Mouse (Mus musculus): Measurements from ENCODE around the gene Gdnf.

Gene Gdnf

GRCm38 (mm10) chr15:7810556-7811252 lies at the start of gene Gdnf:
TSS of gene Gdnf (plus strand) at chr15:7810846.
- DNase-seq (ENCODE audit: low spot score in 2 of 2) = no peak

GRCm38 (mm10) chr15:7767166-7767565 lies 43.5 kb upstream of the Gdnf start:
- DNase-seq (ENCODE audit: low spot score in 2 of 2) = no peak

GRCm38 (mm10) chr15:7772983-7773382 lies 37.7 kb upstream of the Gdnf start:
- no peak for DNase-seq (ENCODE audit: low spot score in 2 of 2)

- DNase-seq (ENCODE audit: low spot score in 2 of 2) = no peak
These were observed 29.1 kb upstream of the Gdnf start for GRCm38 (mm10) chr15:7781517-7781916.

GRCm38 (mm10) chr15:7809841-7810391 lies 730 bp upstream of the Gdnf start:
- no peak for DNase-seq (ENCODE audit: low spot score in 2 of 2)

GRCm38 (mm10) chr15:7811253-7811625 lies 593 bp downstream of the Gdnf start:
- DNase-seq (ENCODE audit: low spot score in 2 of 2) = no peak

GRCm38 (mm10) chr15:7811856-7812733 lies 1.4 kb downstream of the Gdnf start:
- DNase-seq (ENCODE audit: low spot score in 2 of 2) = no peak

- DNase-seq (ENCODE audit: low spot score in 2 of 2) = peak; percentile 39 to 50
These were observed 2.4 kb downstream of the Gdnf start for GRCm38 (mm10) chr15:7812872-7813530.

GRCm38 (mm10) chr15:7813531-7814370 lies 3.1 kb downstream of the Gdnf start:
- DNase-seq (ENCODE audit: low spot score in 2 of 2) = no peak

- no peak for DNase-seq (ENCODE audit: low spot score in 2 of 2)
These were observed 3.7 kb downstream of the Gdnf start for GRCm38 (mm10) chr15:7814371-7814680.

- no peak for DNase-seq (ENCODE audit: low spot score in 2 of 2)
These were observed 4.3 kb downstream of the Gdnf start for GRCm38 (mm10) chr15:7814917-7815316.

GRCm38 (mm10) chr15:7815521-7815944 lies 4.9 kb downstream of the Gdnf start:
- no peak for DNase-seq (ENCODE audit: low spot score in 2 of 2)

GRCm38 (mm10) chr15:7823886-7824285 lies 13.2 kb downstream of the Gdnf start:
- no peak for DNase-seq (ENCODE audit: low spot score in 2 of 2)

- DNase-seq (ENCODE audit: low spot score in 2 of 2) = no peak
These were observed 14.9 kb downstream of the Gdnf start for GRCm38 (mm10) chr15:7825530-7825929.

GRCm38 (mm10) chr15:7835404-7835803 lies 24.8 kb downstream of the Gdnf start:
- DNase-seq (ENCODE audit: low spot score in 2 of 2) = no peak

- DNase-seq (ENCODE audit: low spot score in 2 of 2) = no peak
These were observed 27.6 kb downstream of the Gdnf start for GRCm38 (mm10) chr15:7838060-7838920.

GRCm38 (mm10) chr15:7838921-7839309 lies 28.3 kb downstream of the Gdnf start:
- DNase-seq (ENCODE audit: low spot score in 2 of 2) = no peak

GRCm38 (mm10) chr15:7841664-7842063 lies 31.0 kb downstream of the Gdnf start:
- DNase-seq (ENCODE audit: low spot score in 2 of 2) = no peak

- no peak for DNase-seq (ENCODE audit: low spot score in 2 of 2)
These were observed 31.8 kb downstream of the Gdnf start for GRCm38 (mm10) chr15:7842398-7842797.

- DNase-seq (ENCODE audit: low spot score in 2 of 2) = no peak
These were observed 46.8 kb downstream of the Gdnf start for GRCm38 (mm10) chr15:7857418-7857817.
